Mouse (Mus musculus) CD8-positive naive resting alpha-beta T cell, adult 57 days (primary cell): ENCODE data around the gene Sox15. TPM values are rescaled to one million over a fixed set of nuclear protein-coding genes. Genes with fewer than 3 reads are reported as not detected.

Experiments
- total RNA-seq: library from RNA; stranded (reverse); gene quantifications from one replicate; pipeline ENCODE4 v1.2.4, GENCODE M21; 2023

The Sox15 gene
- total RNA-seq: not detected

DNA sequence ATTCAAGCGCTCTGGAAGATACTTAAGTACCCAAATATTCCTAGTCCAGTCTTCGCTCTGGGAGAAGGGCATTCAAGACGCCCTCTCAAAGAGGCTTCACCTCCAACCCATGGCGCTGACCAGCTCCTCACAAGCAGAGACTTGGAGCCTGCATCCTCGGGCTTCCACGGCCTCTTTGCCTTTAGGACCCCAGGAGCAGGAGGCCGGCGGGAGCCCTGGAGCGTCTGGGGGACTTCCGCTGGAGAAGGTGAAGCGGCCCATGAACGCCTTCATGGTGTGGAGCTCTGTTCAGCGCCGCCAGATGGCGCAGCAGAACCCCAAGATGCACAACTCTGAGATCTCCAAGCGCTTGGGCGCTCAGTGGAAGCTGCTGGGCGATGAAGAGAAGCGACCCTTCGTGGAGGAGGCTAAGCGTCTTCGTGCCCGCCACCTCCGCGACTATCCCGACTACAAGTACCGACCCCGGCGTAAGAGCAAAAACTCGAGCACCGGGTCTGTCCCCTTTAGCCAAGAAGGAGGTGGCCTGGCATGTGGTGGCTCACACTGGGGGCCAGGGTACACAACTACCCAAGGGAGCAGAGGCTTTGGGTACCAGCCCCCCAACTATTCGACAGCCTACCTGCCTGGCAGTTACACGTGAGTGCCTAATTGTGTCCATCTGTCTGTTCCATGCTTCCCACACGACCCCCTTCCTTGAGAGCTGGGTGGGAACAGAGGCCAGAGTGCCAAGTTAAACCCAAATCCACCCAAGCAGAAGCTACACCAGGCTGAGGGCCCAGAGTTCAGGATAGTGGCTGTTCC is at the start of gene Sox15:
Sox15 (plus strand) TSS at position 51 of the 801 bp plus-strand sequence.

DNA sequence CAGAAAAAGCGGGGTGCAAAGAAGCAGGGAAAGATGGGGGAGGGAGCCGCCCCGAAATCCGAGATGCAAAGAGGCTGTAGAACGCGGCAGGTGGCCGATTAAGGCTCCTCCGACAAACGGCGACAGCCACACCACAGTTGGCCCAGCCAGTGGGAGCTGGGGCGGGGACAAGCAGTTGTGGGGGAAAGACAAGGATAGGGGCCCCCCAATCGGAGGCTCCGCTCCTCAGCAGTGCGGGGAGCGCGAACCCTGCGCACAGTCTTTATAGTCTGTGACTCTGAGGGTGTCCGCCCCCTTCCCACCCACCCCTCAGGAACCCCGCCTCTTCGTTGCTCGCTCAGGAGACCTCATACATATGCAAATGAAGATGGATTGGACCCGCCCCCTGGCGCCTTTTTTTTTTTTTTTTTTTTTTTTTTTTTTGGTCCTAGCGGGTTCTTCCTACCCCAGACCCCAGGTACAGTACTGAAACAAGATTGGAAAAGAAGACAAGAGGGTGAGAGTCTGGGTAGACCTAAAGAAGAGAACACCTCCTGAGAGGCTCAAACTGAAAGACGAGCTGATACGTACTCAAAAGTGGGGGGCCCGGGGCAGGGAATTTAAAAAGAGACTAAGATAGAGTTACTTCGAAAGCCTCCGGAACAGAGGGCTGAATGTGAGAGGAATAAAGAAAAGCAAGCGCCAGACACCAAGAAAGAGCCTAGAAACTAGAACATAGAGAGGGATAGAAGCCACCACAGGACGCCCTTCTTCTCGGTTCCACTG is 49.2 kb upstream of the Sox15 start, which contains the start of gene Atp1b2:
Atp1b2 (minus strand) TSS at position 217 of the 765 bp plus-strand sequence.

DNA sequence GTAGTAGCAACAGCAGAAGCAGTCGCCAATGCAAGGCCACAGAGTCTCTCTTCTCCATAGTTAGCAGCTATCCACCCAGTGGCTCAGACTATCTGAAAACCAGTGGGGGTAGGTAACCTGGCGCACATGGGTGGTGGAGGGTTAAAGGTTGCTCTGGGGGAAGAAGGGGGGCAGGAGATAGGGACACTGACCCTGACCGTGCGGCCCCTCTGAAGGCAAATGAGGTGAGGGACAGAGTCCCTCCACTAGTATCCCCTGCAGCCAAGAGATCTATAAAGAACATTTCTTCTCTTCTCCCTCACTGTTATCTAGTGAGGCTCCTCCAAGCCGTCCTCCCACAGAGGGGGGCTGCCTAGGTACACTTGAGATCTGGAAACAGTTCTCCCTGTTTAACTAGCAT is 37.3 kb upstream of the Sox15 start, which contains the start of gene Shbg:
Shbg (minus strand) TSS at position 101 of the 400 bp plus-strand sequence.

DNA sequence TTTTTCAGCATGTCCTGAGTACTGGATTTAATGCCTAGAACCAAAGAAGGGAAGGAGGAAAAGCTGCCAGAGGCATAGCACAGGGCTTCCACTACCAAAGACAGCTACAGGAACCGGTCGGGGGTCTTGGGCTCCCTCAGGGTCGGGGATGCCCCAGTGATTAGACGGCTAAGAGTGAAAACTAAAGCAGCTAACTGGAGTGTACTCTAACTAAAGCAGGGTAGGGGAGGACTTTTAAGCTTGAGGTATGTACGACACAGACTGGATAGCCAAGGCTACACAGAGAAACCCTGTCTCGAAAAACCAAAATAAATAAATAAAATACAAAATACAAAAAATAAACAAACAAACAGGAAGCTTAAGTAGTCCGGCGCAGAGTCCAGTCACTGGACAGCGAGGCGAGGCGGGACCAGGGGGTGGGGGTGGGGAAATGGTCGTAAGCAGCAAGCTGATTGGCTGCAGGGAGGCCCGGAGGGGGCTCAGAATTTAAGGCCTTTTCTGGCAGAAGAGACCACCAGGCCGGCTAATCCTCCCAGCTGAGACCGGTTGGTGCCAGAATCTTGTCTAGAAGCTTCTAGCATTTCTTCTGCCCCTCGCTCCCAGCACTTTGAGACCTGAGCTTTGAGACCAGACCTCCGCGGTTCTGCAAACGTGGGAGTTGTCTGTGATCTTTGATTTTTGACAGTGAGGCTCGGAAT is 33.4 kb upstream of the Sox15 start, which contains the start of gene Sat2:
Sat2 (plus strand) TSS at position 454 of the 698 bp plus-strand sequence.

DNA sequence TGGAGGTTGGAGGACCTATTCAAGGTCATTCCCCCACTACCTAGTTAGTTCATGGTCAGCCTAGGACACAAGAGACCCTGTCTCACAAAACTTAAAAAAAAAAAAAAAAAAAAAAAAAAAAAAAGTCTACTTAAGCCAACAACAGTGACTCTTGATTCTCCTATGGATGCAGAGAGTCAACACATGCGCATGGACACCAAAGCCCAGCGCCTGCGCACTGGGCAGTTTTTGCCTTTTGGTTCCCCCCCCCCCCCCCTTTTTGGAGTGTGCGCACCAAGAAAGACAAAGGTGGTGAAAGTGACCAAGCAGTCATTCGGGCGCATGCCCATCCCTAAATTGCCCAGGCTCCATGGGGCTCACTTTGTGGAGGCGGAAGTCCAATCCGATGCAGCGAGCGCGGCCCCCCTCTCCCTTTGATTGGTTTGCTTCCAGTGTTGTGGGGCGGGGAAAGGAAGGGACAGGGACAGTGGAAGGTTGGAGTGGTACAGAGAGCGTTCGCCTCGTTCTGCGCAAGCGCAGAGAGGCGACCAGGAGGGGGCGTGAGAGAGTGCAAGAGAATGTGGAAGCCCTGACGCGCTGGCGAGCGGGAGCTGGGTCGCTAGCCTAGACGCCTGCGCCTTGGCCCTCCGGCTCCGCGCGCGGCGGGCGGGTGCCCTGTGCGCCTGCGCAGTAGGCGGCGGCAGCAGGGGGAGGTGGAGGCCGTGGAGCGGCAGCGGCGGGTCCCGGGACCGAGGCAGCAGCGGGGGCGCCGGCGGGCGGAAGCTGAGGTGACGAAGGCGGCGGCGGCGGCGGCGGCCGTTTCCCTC is 22.6 kb upstream of the Sox15 start, which contains the start of gene Fxr2:
Fxr2 (plus strand) TSS at position 707 of the 806 bp plus-strand sequence.

DNA sequence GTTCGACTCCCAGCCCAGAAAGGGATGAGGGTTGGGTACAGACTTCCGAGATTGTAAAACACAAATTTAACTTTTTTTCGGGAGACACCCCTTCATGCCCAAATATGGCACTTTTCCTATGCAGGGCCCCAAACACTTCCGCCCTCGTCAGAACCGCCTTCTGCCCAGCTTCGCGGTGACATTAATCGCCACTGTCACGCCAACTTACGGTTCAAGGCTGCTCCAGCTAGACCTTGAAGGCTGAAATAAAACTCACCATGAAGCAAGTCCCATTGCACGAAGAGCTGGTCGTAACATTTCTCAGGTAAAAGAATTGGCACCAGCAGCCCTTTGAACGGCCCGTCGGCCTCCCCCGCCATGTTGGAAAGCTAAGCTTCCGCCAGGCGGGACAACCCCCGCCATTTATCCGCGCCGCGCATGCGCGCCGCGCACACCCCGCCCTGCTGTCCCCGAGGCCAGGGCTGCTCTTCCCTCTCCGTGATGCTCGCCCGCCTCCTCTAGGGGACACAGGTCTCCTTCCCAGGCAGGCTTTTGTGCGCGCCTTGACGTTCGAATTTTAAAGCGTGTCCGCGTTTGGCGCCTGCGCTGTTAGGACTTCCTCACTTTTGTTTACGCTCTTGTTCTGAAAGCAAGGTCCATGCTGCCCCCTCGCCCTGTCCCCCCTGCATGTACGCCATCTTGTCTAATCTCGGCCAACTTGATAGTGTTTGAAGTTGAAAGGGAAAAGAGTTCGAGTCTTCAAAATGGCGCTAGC is 7.3 kb downstream of the Sox15 start, which contains the start of gene Mpdu1:
Mpdu1 (minus strand) TSS at position 430 of the 754 bp plus-strand sequence.

DNA sequence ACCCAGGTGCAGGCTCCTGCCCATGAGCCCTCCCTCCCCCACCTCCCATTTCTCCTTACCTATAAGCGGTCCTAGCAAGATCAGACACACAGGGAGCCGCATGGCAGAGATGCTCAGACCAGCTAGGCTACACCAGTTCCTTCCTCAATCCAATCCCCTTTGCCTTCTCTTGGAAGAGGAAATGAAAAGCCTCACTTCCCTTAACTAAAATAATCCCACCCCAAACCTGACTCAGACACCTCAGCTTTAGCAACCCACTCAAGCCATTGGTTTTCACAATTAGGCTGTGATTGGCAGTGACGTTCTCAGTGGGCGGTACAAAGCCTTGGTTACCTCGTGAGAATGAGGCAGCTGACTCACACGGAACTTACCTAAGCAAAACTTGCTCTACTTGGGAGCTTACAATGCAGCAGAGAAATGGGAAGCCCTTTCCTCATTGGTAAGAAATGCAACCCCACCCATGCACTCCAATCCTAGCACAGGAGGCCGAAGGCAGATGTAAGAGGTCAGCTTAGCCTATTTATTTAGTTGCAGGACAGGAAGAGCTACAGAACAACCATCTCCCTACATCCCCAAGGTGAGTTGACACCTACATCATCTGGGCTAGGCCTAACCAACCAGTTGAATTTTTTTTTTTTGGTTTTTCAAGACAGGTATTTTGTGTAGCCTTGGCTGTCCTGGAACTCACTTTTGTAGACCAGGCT is 11.0 kb downstream of the Sox15 start, which contains the start of gene Cd68:
Cd68 (minus strand) TSS at position 193 of the 704 bp plus-strand sequence.

DNA sequence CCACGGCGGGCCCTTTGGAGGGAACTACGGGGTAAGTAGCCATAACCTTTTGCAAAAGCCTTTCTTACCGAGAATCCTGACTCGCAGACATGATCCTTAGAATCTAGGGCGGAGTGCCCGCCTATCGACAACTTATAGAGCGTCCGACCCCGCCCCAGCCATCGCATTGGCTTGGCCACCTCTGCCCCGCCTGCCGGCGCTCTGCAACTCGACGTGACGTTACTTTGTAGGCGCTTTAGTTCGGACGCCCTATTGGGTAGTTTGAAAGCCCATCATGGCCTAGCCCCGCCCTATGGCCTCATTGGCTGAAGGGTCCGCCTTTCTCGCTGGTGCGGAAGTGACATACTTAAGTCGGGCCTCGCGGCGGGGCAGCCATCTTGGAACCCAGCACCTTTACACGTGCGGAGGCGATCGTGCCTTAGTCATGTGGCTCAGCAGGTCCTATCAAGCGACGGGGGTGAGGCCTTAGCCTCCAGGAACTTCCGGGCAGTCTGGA is 17.1 kb downstream of the Sox15 start, which contains the start of gene Eif4a1:
Eif4a1 (minus strand) TSS at position 213 of the 496 bp plus-strand sequence.

DNA sequence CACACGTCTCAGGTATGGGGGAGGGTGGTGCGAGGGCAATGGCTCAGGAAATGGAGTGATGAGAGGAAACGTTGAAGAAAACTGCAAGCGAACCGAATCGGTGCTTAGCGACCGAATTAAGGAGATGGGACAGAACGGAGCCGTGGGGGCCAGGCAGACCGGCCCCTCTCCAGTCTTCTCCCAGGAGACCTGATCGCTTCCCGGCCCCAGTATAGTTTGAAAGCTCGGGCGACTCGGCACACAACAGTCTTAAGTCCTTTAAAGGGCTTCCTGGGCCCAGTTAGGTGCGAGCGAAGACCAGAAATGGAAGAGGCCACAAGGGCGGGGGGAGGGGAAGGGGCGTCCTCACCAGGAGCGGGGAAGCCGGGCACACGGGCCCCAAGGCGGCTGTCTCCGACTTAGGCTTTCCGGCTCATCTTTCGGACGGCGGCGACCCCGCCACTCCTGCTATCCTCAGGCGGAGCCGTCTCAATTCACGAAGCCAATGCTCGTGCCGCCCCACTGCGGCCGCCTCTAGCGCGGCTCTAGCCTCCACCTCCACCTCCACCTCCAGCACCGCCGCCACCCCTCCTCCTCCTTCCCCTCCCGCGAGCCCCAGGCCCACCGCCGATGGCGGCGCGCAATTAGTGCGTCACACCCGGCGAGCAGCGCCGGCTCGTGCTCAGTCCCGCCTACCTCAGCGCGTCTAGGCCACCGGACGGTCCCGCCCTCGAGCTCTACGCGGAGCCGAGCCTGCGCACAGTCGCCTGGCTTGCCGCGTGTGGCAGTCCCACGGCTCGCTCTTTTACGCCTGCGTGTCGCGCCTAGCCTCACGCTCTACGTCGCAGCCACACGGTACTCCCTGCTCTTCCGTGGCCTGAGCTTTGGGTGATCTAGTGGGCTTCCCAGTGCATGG is 26.4 kb downstream of the Sox15 start, which contains the start of gene Senp3:
Senp3 (minus strand) TSS at position 771 of the 895 bp plus-strand sequence.

DNA sequence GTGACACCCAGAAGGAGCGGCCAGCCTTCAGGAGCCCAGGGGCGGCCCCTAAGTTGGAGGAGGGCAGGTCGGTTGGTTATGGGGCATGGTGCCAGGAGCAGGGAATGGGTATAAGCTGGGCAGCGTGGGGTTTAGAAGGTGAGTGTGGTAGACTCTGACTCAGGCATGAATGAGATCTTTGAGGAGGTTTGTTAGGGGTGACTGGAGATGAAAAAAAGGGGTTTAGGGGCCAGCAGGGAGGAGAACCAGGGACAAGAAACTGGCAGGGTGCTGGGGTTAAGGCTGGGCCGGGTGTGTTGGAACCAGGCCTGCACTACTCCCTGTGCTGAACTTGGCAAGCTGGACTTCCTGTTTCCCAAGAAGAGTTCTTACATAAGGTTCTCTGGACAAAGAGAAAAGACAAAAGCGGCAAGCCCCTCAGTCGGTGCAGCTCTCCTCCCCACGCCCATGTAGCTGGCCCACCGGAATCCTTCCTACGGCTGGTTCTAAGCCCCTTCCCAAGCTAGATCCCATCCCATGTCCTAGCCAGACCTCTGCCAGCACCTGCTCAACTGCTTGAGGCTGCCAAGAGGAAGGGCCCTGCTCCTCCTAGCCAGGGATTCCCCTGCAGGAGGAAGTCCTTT is 30.5 kb downstream of the Sox15 start, which contains the start of gene Tnfsf13:
Tnfsf13 (minus strand) TSS at position 259 of the 623 bp plus-strand sequence.

DNA sequence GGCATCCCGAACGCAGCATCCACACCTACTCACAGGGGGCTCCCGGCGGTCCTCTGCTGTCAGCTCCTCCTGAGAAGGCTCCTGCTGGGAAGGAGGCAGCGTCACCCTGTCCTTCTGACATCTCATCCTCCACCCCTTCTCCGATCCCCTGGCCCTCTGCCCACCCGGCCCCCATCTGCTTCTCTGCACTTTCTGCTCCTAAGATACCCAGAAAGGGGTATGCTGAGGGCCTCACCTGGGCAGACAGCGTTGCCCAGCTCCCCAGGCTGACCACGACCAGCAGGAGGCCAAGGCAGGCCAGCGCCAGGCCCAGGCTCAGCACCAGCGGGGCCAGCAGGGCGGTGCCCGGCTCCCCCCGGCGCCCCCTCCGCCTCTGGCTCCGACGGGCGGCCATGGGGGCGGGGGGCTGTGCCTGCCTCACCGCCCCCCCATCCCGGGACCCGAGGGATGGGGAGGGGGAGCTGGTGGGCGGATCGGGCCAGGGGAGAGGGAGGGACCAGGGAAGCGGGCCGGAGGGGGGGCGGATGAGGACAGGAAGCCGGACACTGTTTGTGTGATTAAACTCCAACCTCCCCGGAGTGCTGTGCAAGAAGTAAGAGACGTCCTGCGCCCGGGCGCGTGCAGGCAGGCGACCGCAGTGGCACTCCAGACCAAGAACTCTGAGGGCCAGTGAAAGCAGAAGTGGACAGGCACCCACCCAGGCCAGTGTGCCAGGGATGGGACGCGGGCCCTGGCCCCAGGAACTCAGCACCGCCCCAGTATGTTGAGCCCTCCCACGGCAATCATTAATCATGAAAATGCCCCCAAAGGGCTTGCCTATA is 40.5 kb downstream of the Sox15 start, which contains the start of the genes Tnfsf12 and Tnfsfm13:
Tnfsf12 (minus strand) TSS at position 489 of the 821 bp plus-strand sequence.
Tnfsfm13 (minus strand) TSS at position 738 of the 821 bp plus-strand sequence.

Other genes starting within 250 kb of the Sox15 start
- gene Kdm6b, start 241.6 kb upstream of the Sox15 start, total RNA-seq: 156 TPM
- 0.09 TPM for gene Dnah2, start 106.2 kb upstream of the Sox15 start, total RNA-seq
- gene Efnb3, start 95.1 kb upstream of the Sox15 start, total RNA-seq: 0.46 TPM
- gene Wrap53, start 75.1 kb upstream of the Sox15 start, total RNA-seq: 11.6 TPM
- 157 TPM for gene Trp53, start 75.0 kb upstream of the Sox15 start, total RNA-seq
- gene Atp1b2, start 49.4 kb upstream of the Sox15 start, total RNA-seq: 0.21 TPM
- not detected for gene Shbg, start 37.4 kb upstream of the Sox15 start, total RNA-seq
- gene Sat2, start 33.3 kb upstream of the Sox15 start, total RNA-seq: not detected
- gene Fxr2, start 22.3 kb upstream of the Sox15 start, total RNA-seq: 68.8 TPM
- 60.5 TPM for gene Mpdu1, start 7.3 kb downstream of the Sox15 start, total RNA-seq
- gene Cd68, start 10.8 kb downstream of the Sox15 start, total RNA-seq: 7.5 TPM
- 892 TPM for gene Eif4a1, start 17.1 kb downstream of the Sox15 start, total RNA-seq
- 129 TPM for gene Senp3, start 26.8 kb downstream of the Sox15 start, total RNA-seq
- not detected for gene Tnfsf13, start 30.5 kb downstream of the Sox15 start, total RNA-seq
- gene Tnfsf12, start 40.5 kb downstream of the Sox15 start, total RNA-seq: not detected
- not detected for gene Tnfsfm13, start 40.8 kb downstream of the Sox15 start, total RNA-seq
- 188 TPM for gene Polr2a, start 103.3 kb downstream of the Sox15 start, total RNA-seq
- not detected for gene Slc35g3, start 106.7 kb downstream of the Sox15 start, total RNA-seq
- gene Zbtb4, start 110.6 kb downstream of the Sox15 start, total RNA-seq: 52.4 TPM
- gene Chrnb1, start 140.6 kb downstream of the Sox15 start, total RNA-seq: 3.1 TPM
- gene Fgf11, start 146.5 kb downstream of the Sox15 start, total RNA-seq: not detected
- gene Tmem102, start 150.3 kb downstream of the Sox15 start, total RNA-seq: not detected
- gene Gm39566, start 160.0 kb downstream of the Sox15 start, total RNA-seq: not detected
- gene Spem2, start 163.2 kb downstream of the Sox15 start, total RNA-seq: not detected
- not detected for gene Spem1, start 166.9 kb downstream of the Sox15 start, total RNA-seq
- 0.49 TPM for gene Nlgn2, start 182.5 kb downstream of the Sox15 start, total RNA-seq
- gene Tmem256, start 183.2 kb downstream of the Sox15 start, total RNA-seq: 20.8 TPM
- 18.2 TPM for gene Plscr3, start 191.1 kb downstream of the Sox15 start, total RNA-seq
- gene Tnk1, start 203.4 kb downstream of the Sox15 start, total RNA-seq: not detected
- gene Tmem95, start 222.7 kb downstream of the Sox15 start, total RNA-seq: not detected
- gene Kctd11, start 226.1 kb downstream of the Sox15 start, total RNA-seq: 1.0 TPM
- gene Acap1, start 240.2 kb downstream of the Sox15 start, total RNA-seq: 435 TPM
- gene 2810408A11Rik, start 245.7 kb downstream of the Sox15 start, total RNA-seq: 2.8 TPM
- gene Neurl4, start 245.8 kb downstream of the Sox15 start, total RNA-seq: 44.9 TPM